Mouse (Mus musculus) bone marrow, adult 2 months (tissue): ENCODE results near the gene Olfr194.

Experiments
- CTCF ChIP-seq: fragments of 200-500 bp; IDR thresholded peaks from 2 replicates; pipeline ENCODE4 v1.5.1; 2011; ENCODE audit warnings: low read length, control low read depth; ENCODE audit not compliant: control insufficient read depth, insufficient read depth
- POLR2A ChIP-seq: fragments of 200-500 bp; IDR thresholded peaks from 2 replicates; pipeline ENCODE4 v1.6.1; 2011; ENCODE audit warnings: low read depth, mild to moderate bottlenecking, control low read depth, low read length, borderline replicate concordance; ENCODE audit not compliant: control insufficient read depth

- no peak for TF ChIP-seq POLR2A
- TF ChIP-seq CTCF: no peak
Measured at GRCm38 (mm10) chr16:59130740-59131139, 9.9 kb upstream of the Olfr194 start.
